18 mouse cellular contexts compared by ENCODE assay signal in the genomic region with DNA sequence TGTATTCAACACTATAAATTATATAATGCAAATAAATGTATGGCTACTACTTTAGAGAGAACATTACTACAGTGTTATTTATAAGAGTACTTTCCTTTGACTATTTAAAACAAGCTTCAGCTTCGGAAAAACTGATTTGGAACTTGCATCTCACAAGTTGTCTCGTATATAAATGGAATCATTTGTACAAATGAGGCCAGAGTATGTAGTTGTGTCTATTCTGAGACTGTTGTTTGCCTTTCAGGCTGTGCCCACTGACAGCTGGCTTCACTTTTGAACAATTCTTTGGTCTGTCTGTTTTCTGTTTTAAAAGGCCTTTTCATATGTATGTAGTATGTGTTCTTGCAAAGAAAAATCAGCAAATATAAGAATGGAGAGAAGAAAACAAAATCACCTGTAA. TPM values are rescaled to one million over a fixed set of nuclear protein-coding genes. Genes with fewer than 3 reads are reported as not detected.
DNase-seq lines count a peak whose midpoint lies in the region; ATAC-seq and TF ChIP-seq lines count a peak whose summit lies in the region.
"Had no signal": no experiment of that assay in that cellular context is flagged by ENCODE, and none has a peak within 500 bp of the region (broad histone marks: within the 10 kb centered on the region; RNA-seq: fewer than 3 reads in every experiment).

No protein-coding gene starts in this region.

- H3K9me3 ChIP-seq in hindbrain, postnatal 0 days (ENCODE audit: low read length), result no peaks in the 10 kb centered on the region
- H3K9me3 ChIP-seq: embryonic facial prominence, embryonic 10.5 days; embryonic facial prominence, embryonic 12.5 days; forebrain, embryonic 13.5 days; forebrain, embryonic 15.5 days had no signal

- no peaks in the 10 kb centered on the region for H3K4me1 ChIP-seq in hindbrain, postnatal 0 days (ENCODE audit: insufficient read depth, low read length)
- H3K4me1 ChIP-seq: embryonic facial prominence, embryonic 12.5 days; forebrain, embryonic 13.5 days; forebrain, embryonic 15.5 days had no signal

- no peaks in the 10 kb centered on the region for H3K36me3 ChIP-seq in hindbrain, postnatal 0 days (ENCODE audit: insufficient read depth, low read length)
- H3K36me3 ChIP-seq: embryonic facial prominence, embryonic 10.5 days; embryonic facial prominence, embryonic 12.5 days; forebrain, embryonic 15.5 days had no signal

- TF ChIP-seq CTCF in hindbrain, postnatal 0 days (IDR thresholded peaks at IDR 0.05; ENCODE audit: low read depth), result no peak

- WGBS in hindbrain, postnatal 0 days, result 78% methylated on average over 2 of the region's 2 CpGs

- no peaks in the 10 kb centered on the region for H3K27me3 ChIP-seq in hindbrain, postnatal 0 days (ENCODE audit: insufficient read depth, low read length)
- H3K27me3 ChIP-seq: embryonic facial prominence, embryonic 12.5 days; forebrain, embryonic 13.5 days; forebrain, embryonic 15.5 days had no signal

- peak; percentile 22 for DNase-seq in heart, adult 11 months
- no peak for DNase-seq in heart, adult 8-10 months (ENCODE audit: low spot score)
- peak; percentile 62 for DNase-seq in brain, adult 2 months (ENCODE audit: low read depth, low spot score)
- peak; percentile 60 for DNase-seq in telencephalon, adult 2 months (ENCODE audit: low read depth, low spot score)
- no peak for DNase-seq in hindbrain, postnatal 0 days (ENCODE audit: low spot score)
- DNase-seq: adrenal gland, adult 2 months; adrenal gland, postnatal 10 days; adrenal gland, postnatal 25 days; cerebellum, adult 11-12 months; cerebellum, adult 2 months; cerebellum, adult 9-10 months; cerebellum, postnatal 10 days; cerebellum, postnatal 25 days; forebrain, postnatal 0 days had no signal

- no peak overlapping the region for H3K4me2 ChIP-seq in hindbrain, postnatal 0 days (ENCODE audit: low read depth, low read length)
- H3K4me2 ChIP-seq: embryonic facial prominence, embryonic 12.5 days; forebrain, embryonic 13.5 days; forebrain, embryonic 15.5 days had no signal

- no peak overlapping the region for H3K27ac ChIP-seq in hindbrain, postnatal 0 days
- H3K27ac ChIP-seq: embryonic facial prominence, embryonic 10.5 days; embryonic facial prominence, embryonic 12.5 days; forebrain, embryonic 13.5 days; forebrain, embryonic 15.5 days had no signal

- H3K9ac ChIP-seq in hindbrain, postnatal 0 days (replicated peaks; ENCODE audit: low read length), result no peak overlapping the region
- H3K9ac ChIP-seq: embryonic facial prominence, embryonic 12.5 days; forebrain, embryonic 13.5 days; forebrain, embryonic 15.5 days; forebrain, postnatal 0 days had no signal

- ATAC-seq in hindbrain, postnatal 0 days, result no peak
- ATAC-seq: forebrain, embryonic 13.5 days; forebrain, embryonic 15.5 days; forebrain, postnatal 0 days had no signal

- no peak overlapping the region for H3K4me3 ChIP-seq in hindbrain, postnatal 0 days (ENCODE audit: low read length)
- H3K4me3 ChIP-seq: embryonic facial prominence, embryonic 10.5 days; embryonic facial prominence, embryonic 12.5 days; forebrain, embryonic 13.5 days; forebrain, embryonic 15.5 days had no signal

RNA-seq across cellular contexts. Expression of gene Ypel5, which starts 16.5 kb away (rescaled TPM):
- 10 to 100 TPM; 36.9 to 46.5 (median 44.0) TPM for total RNA-seq in heart, adult 8-10 months (2022)
- total RNA-seq in hindbrain, postnatal 0 days (2014; rRNA removed), result 45.1 and 47.1 TPM in 2 replicates
- polyA plus RNA-seq in hindbrain, postnatal 0 days (2015; fragmentation: Nextera tagmentation; extraction: Ambion mirVana), result 107 and 110 TPM in 2 replicates

Comparison
In these comparisons a context has a peak if more than half of its experiments do, and no peak if none do; other contexts are left out.
1. DNase-seq: peak in heart, adult 11 months (single experiment), brain, adult 2 months (single experiment) and telencephalon, adult 2 months (single experiment); none in heart, adult 8-10 months (single experiment) and hindbrain, postnatal 0 days (single experiment).